Mouse (Mus musculus) brain, embryonic 14.5 days (tissue): ENCODE results near the gene Xpo1. TPM values are rescaled to one million over a fixed set of nuclear protein-coding genes. Genes with fewer than 3 reads are reported as not detected.
"Not testable (repeated sequence)": the region's sequence is repeated elsewhere in the genome, so short reads cannot be mapped to it uniquely, and the experiment has no call there.

Experiments used
- DNase-seq: peaks from one replicate; pipeline ENCODE4 v3.0.0-alpha.2; 2011; ENCODE audit warnings: low read depth
- CTCF ChIP-seq: fragments of 200-500 bp; IDR thresholded peaks from 2 replicates; pipeline ENCODE4 v1.5.1; 2012; ENCODE audit warnings: inconsistent platforms, mild to moderate bottlenecking, moderate library complexity, borderline replicate concordance; ENCODE audit not compliant: insufficient read depth, insufficient read length; ENCODE audit errors: extremely low read depth
- POLR2A ChIP-seq: fragments of 200-500 bp; IDR thresholded peaks from 2 replicates; pipeline ENCODE4 v1.6.1; 2012; ENCODE audit warnings: mild to moderate bottlenecking, inconsistent platforms, borderline replicate concordance; ENCODE audit not compliant: poor library complexity, insufficient read depth, insufficient read length, severe bottlenecking; ENCODE audit errors: extremely low read depth
- polyA plus RNA-seq: library from polyadenylated mRNA; depleted of rRNA; stranded (reverse); fragments of >200 nt; gene quantifications from 2 replicates; pipeline ENCODE4 v1.2.3, GENCODE M21; 2012

Xpo1 gene
- polyA plus RNA-seq, 1 experiment, result 92.0 TPM

- no peak for TF ChIP-seq POLR2A
- no peak for TF ChIP-seq CTCF
- DNase-seq, result no peak
Observed at GRCm38 (mm10) chr11:23259481-23259880, 3.6 kb downstream of the Xpo1 start.

GRCm38 (mm10) chr11:23260186-23260585 lies 4.3 kb downstream of the Xpo1 start:
- TF ChIP-seq CTCF, result no peak
- TF ChIP-seq POLR2A, result no peak
- DNase-seq, result no peak

GRCm38 (mm10) chr11:23261490-23261889 lies 5.6 kb downstream of the Xpo1 start:
- no peak for DNase-seq
- TF ChIP-seq POLR2A (no peak), CTCF (no peak)

GRCm38 (mm10) chr11:23264949-23265348 lies 9.1 kb downstream of the Xpo1 start:
- no peak for DNase-seq
- no peak for TF ChIP-seq POLR2A
- TF ChIP-seq CTCF, result no peak

GRCm38 (mm10) chr11:23271770-23272724 lies 16.2 kb downstream of the Xpo1 start:
- TF ChIP-seq POLR2A, result no peak
- peak; percentile 41; the same call in 1 of the 2 replicates for TF ChIP-seq CTCF

GRCm38 (mm10) chr11:23275780-23276179 lies 19.9 kb downstream of the Xpo1 start:
- no peak for DNase-seq
- no peak for TF ChIP-seq CTCF
- no peak for TF ChIP-seq POLR2A

More at GRCm38 (mm10) chr11:23271770-23272724, 16.2 kb downstream of the Xpo1 start:
- DNase-seq, result peak; percentile 87

- TF ChIP-seq CTCF, result no peak
- TF ChIP-seq POLR2A, result no peak
Observed at GRCm38 (mm10) chr11:23284469-23284868, 28.6 kb downstream of the Xpo1 start.

GRCm38 (mm10) chr11:23288866-23289265 lies 33.0 kb downstream of the Xpo1 start:
- not testable (repeated sequence) for DNase-seq

More at GRCm38 (mm10) chr11:23284469-23284868, 28.6 kb downstream of the Xpo1 start:
- no peak for DNase-seq

GRCm38 (mm10) chr11:23297379-23297778 lies 41.5 kb downstream of the Xpo1 start:
- no peak for DNase-seq
- TF ChIP-seq CTCF, result no peak
- no peak for TF ChIP-seq POLR2A

- no peak for DNase-seq
- no peak for TF ChIP-seq POLR2A
- no peak for TF ChIP-seq CTCF
Observed at GRCm38 (mm10) chr11:23298301-23298700, 42.5 kb downstream of the Xpo1 start.

- no peak for TF ChIP-seq CTCF
- TF ChIP-seq POLR2A, result no peak
- DNase-seq, result no peak
Observed at GRCm38 (mm10) chr11:23299910-23300309, 44.1 kb downstream of the Xpo1 start.

- no peak for TF ChIP-seq CTCF
- TF ChIP-seq POLR2A, result no peak
- DNase-seq, result no peak
Observed at GRCm38 (mm10) chr11:23303126-23303525, 47.3 kb downstream of the Xpo1 start.

- DNase-seq, result peak; percentile 26
Observed at GRCm38 (mm10) chr11:23305101-23305672, 49.3 kb downstream of the Xpo1 start.
